Mouse (Mus musculus) E14TG2a.4 (cell line): ENCODE data around the gene Ubr4.

Source experiments
- CTCF ChIP-seq: conservative IDR thresholded peaks from 2 replicates; pipeline ENCODE4 v1.5.1; 2014; ENCODE audit warnings: low read length
- POU5F1 ChIP-seq: IDR thresholded peaks from 2 replicates; pipeline ENCODE4 v1.6.1; 2014; ENCODE audit warnings: low read length, borderline replicate concordance

- TF ChIP-seq CTCF (no peak), POU5F1 (no peak)
Measured at GRCm38 (mm10) chr4:139493227-139494025, 141.0 kb downstream of the Ubr4 start.
